Mouse (Mus musculus) kidney, embryonic 14.5 days (tissue): ENCODE data around the gene Ntf5. TPM values are rescaled to one million over a fixed set of nuclear protein-coding genes. Genes with fewer than 3 reads are reported as not detected.

ENCODE experiments used
- microRNA-seq: library from miRNA; unstranded; fragments of <30 nt; microRNA quantifications from one replicate; pipeline ENCODE4, GENCODE M21; 2016
- polyA plus RNA-seq: library from polyadenylated mRNA; unstranded; fragments of >200 nt; fragmentation: Nextera tagmentation; extraction: Ambion mirVana; gene quantifications from 2 replicates; pipeline ENCODE4 v1.2.1, GENCODE M21; 2014

Gene Ntf5
- polyA plus RNA-seq, 1 experiment from 2014 or later, result 1.4 TPM

Small RNA genes lying within 50 kb of the gene (microRNA-seq; reads per million reads assigned to microRNA genes)
- not detected for gene Gm22133

Other genes starting within 250 kb of the Ntf5 start
- gene Slc17a7, start 249.7 kb upstream of the Ntf5 start, polyA plus RNA-seq, result 0.10 and 0.28 TPM in 2 replicates
- gene Gfy, start 234.1 kb upstream of the Ntf5 start, polyA plus RNA-seq, result not detected in 2 replicates
- not detected in 2 replicates for gene Pth2, start 232.7 kb upstream of the Ntf5 start, polyA plus RNA-seq
- gene Ccdc155, start 208.8 kb upstream of the Ntf5 start, polyA plus RNA-seq, result 0.93 and 1.1 TPM in 2 replicates
- gene Dkkl1, start 201.5 kb upstream of the Ntf5 start, polyA plus RNA-seq, result 0.44 and 1.1 TPM in 2 replicates
- gene Tead2, start 197.9 kb upstream of the Ntf5 start, polyA plus RNA-seq, result 206 and 234 TPM in 2 replicates
- 0.60 and 1.2 TPM in 2 replicates for gene Cd37, start 174.6 kb upstream of the Ntf5 start, polyA plus RNA-seq
- gene Slc6a16, start 172.6 kb upstream of the Ntf5 start, polyA plus RNA-seq, result 0.18 and 0.20 TPM in 2 replicates
- not detected in 2 replicates for gene Slc6a21, start 136.2 kb upstream of the Ntf5 start, polyA plus RNA-seq
- gene Trpm4, start 79.9 kb upstream of the Ntf5 start, polyA plus RNA-seq, result 10.1 and 11.3 TPM in 2 replicates
- 1.5 and 2.7 TPM in 2 replicates for gene Hrc, start 78.4 kb upstream of the Ntf5 start, polyA plus RNA-seq
- 6.7 and 7.6 TPM in 2 replicates for gene Ppfia3, start 46.7 kb upstream of the Ntf5 start, polyA plus RNA-seq
- 0.57 and 0.66 TPM in 2 replicates for gene Lin7b, start 43.1 kb upstream of the Ntf5 start, polyA plus RNA-seq
- gene Snrnp70, start 18.0 kb upstream of the Ntf5 start, polyA plus RNA-seq, result 100 and 171 TPM in 2 replicates
- not detected in 2 replicates for gene Kcna7, start 8.0 kb upstream of the Ntf5 start, polyA plus RNA-seq
- not detected in 2 replicates for gene Lhb, start 7.1 kb downstream of the Ntf5 start, polyA plus RNA-seq
- gene Gys1, start 21.1 kb downstream of the Ntf5 start, polyA plus RNA-seq, result 21.4 and 35.0 TPM in 2 replicates
- 158 and 228 TPM in 2 replicates for gene Ruvbl2, start 24.4 kb downstream of the Ntf5 start, polyA plus RNA-seq
- 3,941 and 4,356 TPM in 2 replicates for gene Ftl1, start 46.2 kb downstream of the Ntf5 start, polyA plus RNA-seq
- gene Bax, start 53.2 kb downstream of the Ntf5 start, polyA plus RNA-seq, result 97.3 and 110 TPM in 2 replicates
- 0.64 and 0.84 TPM in 2 replicates for gene Tulp2, start 68.2 kb downstream of the Ntf5 start, polyA plus RNA-seq
- gene Gm45808, start 73.1 kb downstream of the Ntf5 start, polyA plus RNA-seq, result not detected in 2 replicates
- gene Dhdh, start 75.1 kb downstream of the Ntf5 start, polyA plus RNA-seq, result 3.3 and 3.5 TPM in 2 replicates
- 141 and 190 TPM in 2 replicates for gene Nucb1, start 96.7 kb downstream of the Ntf5 start, polyA plus RNA-seq
- gene Ppp1r15a, start 112.6 kb downstream of the Ntf5 start, polyA plus RNA-seq, result 13.4 and 15.7 TPM in 2 replicates
- gene Plekha4, start 112.6 kb downstream of the Ntf5 start, polyA plus RNA-seq, result 4.7 and 5.1 TPM in 2 replicates
- 12.8 and 13.5 TPM in 2 replicates for gene Hsd17b14, start 141.2 kb downstream of the Ntf5 start, polyA plus RNA-seq
- gene Bcat2, start 156.5 kb downstream of the Ntf5 start, polyA plus RNA-seq, result 61.1 and 73.7 TPM in 2 replicates
- not detected in 2 replicates for gene Fgf21, start 201.8 kb downstream of the Ntf5 start, polyA plus RNA-seq
- gene Fut1, start 203.6 kb downstream of the Ntf5 start, polyA plus RNA-seq, result 0.14 TPM in 2 replicates
- 0.11 and 0.23 TPM in 2 replicates for gene Izumo1, start 208.1 kb downstream of the Ntf5 start, polyA plus RNA-seq
- gene Rasip1, start 213.8 kb downstream of the Ntf5 start, polyA plus RNA-seq, result 12.1 and 18.7 TPM in 2 replicates
- 3.6 and 5.0 TPM in 2 replicates for gene Mamstr, start 226.3 kb downstream of the Ntf5 start, polyA plus RNA-seq